In the genomic region with DNA sequence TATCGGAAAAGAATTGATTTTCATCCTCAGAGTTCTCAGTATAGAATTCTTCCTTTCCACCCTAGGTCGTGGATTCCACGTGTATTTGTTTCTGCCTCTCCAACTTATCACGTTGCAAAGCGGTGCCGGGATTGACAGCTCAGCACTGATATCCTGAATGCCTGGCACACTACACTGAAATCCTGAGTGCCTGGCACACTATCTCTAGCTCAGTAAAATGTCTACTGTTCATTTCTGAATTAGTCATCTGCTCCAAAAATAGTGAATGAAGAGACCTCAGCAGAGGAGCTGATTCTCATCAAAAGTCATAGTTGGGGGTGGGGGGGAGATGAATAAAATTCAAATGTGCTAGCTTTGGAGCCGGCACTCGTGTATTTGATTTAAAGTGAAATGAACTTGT, we compare ENCODE assay signal across 17 mouse cellular contexts. TPM values are rescaled to one million over a fixed set of nuclear protein-coding genes. Genes with fewer than 3 reads are reported as not detected.
DNase-seq lines count a peak whose midpoint lies in the region; ATAC-seq lines count a peak whose summit lies in the region.
"Had no signal": no experiment of that assay in that cellular context is flagged by ENCODE, and none has a peak within 500 bp of the region (broad histone marks: within the 10 kb centered on the region; RNA-seq: fewer than 3 reads in every experiment).

No protein-coding gene starts in this region.

- H3K9me3 ChIP-seq in intestine, embryonic 15.5 days = no peaks in the 10 kb centered on the region
- H3K9me3 ChIP-seq: limb, embryonic 12.5 days; neural tube, embryonic 15.5 days had no signal

- DNase-seq in frontal cortex, postnatal 25 days (ENCODE audit: low spot score in 2 of 2) = no peak
- DNase-seq in heart, adult 8-10 months (ENCODE audit: low spot score) = peak; percentile 26
- peak; percentile 42 for DNase-seq in heart, postnatal 4 days
- peak; percentile 41 to 74 for DNase-seq in left cerebral cortex, postnatal 25 days (ENCODE audit: low spot score in 2 of 2)
- no peak for DNase-seq in spleen, adult 12 weeks (ENCODE audit: low spot score)
- no peak for DNase-seq in kidney, adult 9 months
- DNase-seq: adrenal gland, postnatal 25 days; cerebellum, adult 11 months; kidney, postnatal 25 days; lung, embryonic 14.5 days had no signal

- intact Hi-C loops in left cerebral cortex, postnatal 25 days (cut with DNase I) = no loop called here

- H3K4me1 ChIP-seq in intestine, embryonic 15.5 days (replicated peaks) = no peaks in the 10 kb centered on the region
- H3K4me1 ChIP-seq: limb, embryonic 12.5 days; neural tube, embryonic 15.5 days had no signal

- H3K36me3 ChIP-seq in intestine, embryonic 15.5 days = no peaks in the 10 kb centered on the region
- H3K36me3 ChIP-seq: limb, embryonic 12.5 days; neural tube, embryonic 15.5 days had no signal

- no peak overlapping the region for H3K4me2 ChIP-seq in intestine, embryonic 15.5 days (replicated peaks)
- H3K4me2 ChIP-seq: limb, embryonic 12.5 days; lung, embryonic 14.5 days; neural tube, embryonic 15.5 days had no signal

- no peaks in the 10 kb centered on the region for H3K27me3 ChIP-seq in intestine, embryonic 15.5 days (replicated peaks)
- H3K27me3 ChIP-seq: limb, embryonic 12.5 days; neural tube, embryonic 15.5 days had no signal

- H3K9ac ChIP-seq in intestine, embryonic 15.5 days = no peak overlapping the region
- H3K9ac ChIP-seq: limb, embryonic 12.5 days; lung, embryonic 14.5 days; neural tube, embryonic 15.5 days had no signal

- WGBS in intestine, embryonic 15.5 days = 85% methylated on average over 8 of the region's 8 CpGs

- ATAC-seq in frontal cortex, adult (ENCODE audit: low TSS enrichment) = peak; percentile 95
- no peak for ATAC-seq in intestine, embryonic 15.5 days

- H3K27ac ChIP-seq in intestine, embryonic 15.5 days = no peak overlapping the region
- H3K27ac ChIP-seq: limb, embryonic 12.5 days; neural tube, embryonic 15.5 days had no signal

- no peak overlapping the region for H3K4me3 ChIP-seq in intestine, embryonic 15.5 days (replicated peaks)
- H3K4me3 ChIP-seq: limb, embryonic 12.5 days; neural tube, embryonic 15.5 days had no signal

RNA-seq across cellular contexts. Expression of gene Acmsd, which starts 12.8 kb away (rescaled TPM):
- total RNA-seq in heart, adult 8-10 months (2022) = under 1 TPM in 2 of 4 experiments, not detected in 2; 0.14 to 0.19 TPM
- total RNA-seq in heart, postnatal 4 days (2021) = under 1 TPM; 0.31 to 0.59 TPM
- total RNA-seq in left cerebral cortex, postnatal 25 days (2021) = not detected
- 0.15 and 0.28 TPM in 2 replicates for polyA plus RNA-seq in intestine, embryonic 15.5 days (2015; fragmentation: Nextera tagmentation; extraction: Ambion mirVana)
- total RNA-seq: adrenal gland, postnatal 25 days had no signal
- polyA plus RNA-seq: intestine, embryonic 14.5 days; neural tube, embryonic 15.5 days; testis, adult 2 months had no signal

RNA-seq across cellular contexts. Expression of gene Tmem163, which starts 37.1 kb away (rescaled TPM):
- total RNA-seq in heart, adult 8-10 months (2022) = 1 to 10 TPM; 5.3 to 8.2 (median 6.3) TPM
- 10 to 100 TPM; 13.8 to 14.7 TPM for total RNA-seq in heart, postnatal 4 days (2021)
- total RNA-seq in left cerebral cortex, postnatal 25 days (2021) = 10 to 100 TPM; 25.7 to 25.9 TPM
- 0.85 and 0.88 TPM in 2 replicates for polyA plus RNA-seq in intestine, embryonic 15.5 days (2015; fragmentation: Nextera tagmentation; extraction: Ambion mirVana)
- total RNA-seq: adrenal gland, postnatal 25 days; hematopoietic stem cell, adult 5-6 weeks had no signal

RNA-seq across cellular contexts. Expression of gene Ccnt2, which starts 57.5 kb away (rescaled TPM):
- 10 to 100 TPM; 17.8 to 24.1 (median 22.8) TPM for total RNA-seq in heart, adult 8-10 months (2022)
- total RNA-seq in heart, postnatal 4 days (2021) = 10 to 100 TPM; 37.7 to 40.0 TPM
- total RNA-seq in left cerebral cortex, postnatal 25 days (2021) = 10 to 100 TPM; 61.3 to 68.8 TPM
- polyA plus RNA-seq in intestine, embryonic 15.5 days (2015; fragmentation: Nextera tagmentation; extraction: Ambion mirVana) = 57.1 and 57.7 TPM in 2 replicates

Comparison
In these comparisons a context has a peak if more than half of its experiments do, and no peak if none do; other contexts are left out.
1. DNase-seq: peak in heart, adult 8-10 months (single experiment), heart, postnatal 4 days (single experiment) and left cerebral cortex, postnatal 25 days (2 of 2); none in frontal cortex, postnatal 25 days (0 of 2), spleen, adult 12 weeks (single experiment) and kidney, adult 9 months (single experiment).